Mouse (Mus musculus): ENCODE results near the gene Adgra3.

Adgra3 gene

GRCm38 (mm10) chr5:50031763-50032272, 27.0 kb downstream of the Adgra3 start:
- no peak for DNase-seq (ENCODE audit: low spot score in 2 of 2)

GRCm38 (mm10) chr5:50031288-50031687, 27.5 kb downstream of the Adgra3 start:
- DNase-seq (ENCODE audit: low spot score in 2 of 2), result no peak

- DNase-seq (ENCODE audit: low spot score in 2 of 2), result no peak
Observed at GRCm38 (mm10) chr5:50029662-50030061, 29.1 kb downstream of the Adgra3 start.

DNA sequence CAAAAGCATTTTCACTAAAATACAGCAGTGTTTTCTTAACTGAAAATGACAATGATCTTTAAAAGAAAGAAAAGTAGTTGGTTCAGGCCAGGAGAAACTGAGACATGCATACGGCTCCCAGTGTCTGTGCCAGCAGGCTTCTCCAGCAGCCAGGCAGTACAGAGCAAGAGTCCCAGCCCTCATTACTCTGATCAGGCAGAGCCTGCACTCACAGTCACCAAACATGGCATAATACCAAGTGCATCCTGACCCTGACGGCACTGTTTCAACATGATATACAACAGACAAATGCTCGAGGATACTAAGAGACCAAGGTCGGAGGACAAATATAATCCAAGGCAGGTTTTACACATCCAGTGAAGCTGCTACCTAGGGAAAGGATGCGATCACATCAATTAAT, 31.2 kb downstream of the Adgra3 start:
- no peak for DNase-seq (ENCODE audit: low spot score in 2 of 2)

GRCm38 (mm10) chr5:50027001-50027400, 31.8 kb downstream of the Adgra3 start:
- no peak for DNase-seq (ENCODE audit: low spot score in 2 of 2)

DNA sequence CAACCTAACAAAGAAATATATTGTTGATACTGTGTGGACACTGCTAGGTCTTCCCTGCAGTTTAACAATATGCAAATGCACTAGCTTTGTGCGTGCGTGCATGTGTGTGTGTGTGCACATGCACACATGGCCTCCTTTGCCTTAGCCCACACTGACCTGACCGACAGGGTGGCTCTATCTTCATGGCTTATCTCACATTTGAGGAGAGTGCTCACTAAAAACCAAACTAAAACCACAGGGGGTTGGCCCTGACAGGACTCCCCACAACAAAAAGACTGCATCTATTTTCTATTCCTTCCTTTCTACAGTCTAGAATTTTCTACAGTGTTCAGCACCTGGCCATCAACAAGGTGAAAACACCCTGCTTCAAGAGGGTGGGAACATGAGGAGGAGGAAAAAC, 32.7 kb downstream of the Adgra3 start:
- no peak for DNase-seq (ENCODE audit: low spot score in 2 of 2)

DNA sequence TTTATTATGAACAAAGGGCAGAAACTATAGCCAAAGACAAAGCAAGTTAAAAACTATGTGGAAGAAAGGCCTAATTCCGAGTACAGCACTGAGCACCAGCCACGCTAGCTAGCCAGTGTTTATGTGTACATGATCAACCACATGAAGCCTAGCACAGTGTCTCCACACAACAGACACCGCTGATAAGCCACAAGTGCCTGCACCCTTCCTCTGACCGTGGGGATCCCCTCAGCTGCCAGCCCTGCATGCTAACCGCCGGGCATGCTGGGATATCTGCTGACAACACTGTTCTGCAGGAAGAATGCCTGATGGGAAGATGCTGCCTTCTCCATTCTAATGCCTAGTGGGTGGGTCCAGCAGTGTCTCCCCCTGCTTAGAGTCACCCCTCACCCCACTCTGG, 34.7 kb downstream of the Adgra3 start:
- DNase-seq (ENCODE audit: low spot score in 2 of 2), result no peak

GRCm38 (mm10) chr5:50015987-50016587, 42.7 kb downstream of the Adgra3 start:
- no peak for DNase-seq (ENCODE audit: low spot score in 2 of 2)

DNA sequence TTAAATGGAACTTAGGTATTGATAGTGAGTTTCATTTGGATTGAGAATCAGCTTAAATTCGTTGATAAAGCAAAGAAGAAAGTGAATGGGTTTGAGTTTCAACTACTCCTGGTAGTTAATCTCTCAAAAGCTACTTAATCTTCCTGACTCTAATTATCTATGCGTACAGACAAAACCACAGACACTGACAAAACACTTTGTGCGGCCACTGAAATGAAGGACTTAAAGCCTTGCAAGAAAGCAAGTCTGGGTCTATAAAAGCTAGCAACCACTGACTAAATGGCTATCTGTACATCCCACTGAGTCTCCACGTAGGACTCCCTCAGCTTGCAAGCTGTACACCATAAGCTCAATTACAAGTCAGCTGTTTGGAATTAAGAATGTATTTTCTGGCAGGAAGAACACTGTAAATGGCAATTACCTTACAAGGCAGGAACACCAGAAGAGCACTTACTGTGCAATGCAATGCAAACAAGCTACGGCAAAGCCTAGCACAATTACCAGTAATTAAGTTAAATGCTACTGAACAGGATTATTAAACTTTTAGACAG, 43.6 kb downstream of the Adgra3 start:
- DNase-seq (ENCODE audit: low spot score in 2 of 2), result no peak

GRCm38 (mm10) chr5:50014658-50015057, 44.1 kb downstream of the Adgra3 start:
- no peak for DNase-seq (ENCODE audit: low spot score in 2 of 2)

GRCm38 (mm10) chr5:50013965-50014364, 44.8 kb downstream of the Adgra3 start:
- DNase-seq (ENCODE audit: low spot score in 2 of 2), result no peak

DNA sequence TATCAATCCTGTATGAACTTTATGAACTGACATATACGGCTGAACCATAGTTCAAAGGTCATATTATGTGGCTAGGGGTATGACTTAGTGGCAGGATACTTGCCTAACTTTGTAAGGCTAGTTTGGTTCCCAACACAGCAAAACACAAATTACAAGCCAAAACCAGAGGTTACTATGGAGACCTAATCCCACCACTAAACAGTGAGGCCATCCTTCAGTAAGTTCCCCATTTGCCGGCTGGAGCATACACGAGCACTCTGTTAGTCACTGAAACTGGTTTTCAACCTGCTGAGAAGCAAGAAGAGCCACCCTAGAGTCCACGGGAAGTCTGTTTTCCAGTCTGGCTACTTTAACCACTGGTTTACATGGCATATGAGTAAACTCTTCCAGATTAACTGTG, 50.0 kb downstream of the Adgra3 start:
- no peak for DNase-seq (ENCODE audit: low spot score in 2 of 2)

- DNase-seq (ENCODE audit: low spot score in 2 of 2), result no peak
Observed at GRCm38 (mm10) chr5:50006915-50007658, 51.7 kb downstream of the Adgra3 start.

DNA sequence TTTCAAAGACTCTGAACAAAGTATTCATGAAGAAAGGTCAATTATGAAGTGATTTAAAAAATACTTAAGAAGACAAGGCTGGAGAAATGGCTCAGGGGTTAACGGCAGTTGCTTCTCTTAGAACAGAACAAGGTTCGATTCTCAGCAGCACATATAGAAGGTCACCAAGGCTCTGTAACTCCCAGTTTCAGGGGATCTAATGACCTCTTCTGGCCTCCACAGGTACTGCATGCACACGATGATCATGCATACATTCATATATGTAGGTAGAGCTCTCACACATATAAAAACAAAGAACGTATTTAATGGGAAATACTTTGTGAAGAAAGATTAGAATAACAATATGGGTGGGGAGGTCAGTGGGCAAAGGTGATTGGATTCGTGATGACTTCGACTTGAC, 56.5 kb downstream of the Adgra3 start:
- DNase-seq (ENCODE audit: low spot score in 2 of 2), result no peak

DNA sequence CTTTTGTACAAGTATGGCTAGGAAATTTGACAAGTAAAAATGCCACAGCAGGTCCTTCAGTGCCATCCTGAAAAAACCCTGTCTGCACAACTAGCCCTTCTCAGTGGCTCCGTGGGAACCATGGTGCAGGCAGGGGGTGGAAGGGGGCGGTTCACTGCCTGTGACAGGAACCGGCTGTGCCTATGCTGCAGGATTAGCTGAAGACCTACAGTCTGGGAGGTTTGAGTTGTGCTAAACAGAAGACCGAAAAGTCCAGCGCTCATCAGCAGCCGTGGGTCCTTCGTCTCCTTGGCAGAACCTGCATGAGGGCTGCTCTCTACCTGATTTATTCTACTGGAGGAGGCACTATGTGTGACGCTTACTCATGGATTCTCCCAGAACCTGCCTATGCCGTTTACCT, 59.0 kb downstream of the Adgra3 start:
- no peak for DNase-seq (ENCODE audit: low spot score in 2 of 2)

- DNase-seq (ENCODE audit: low spot score in 2 of 2), result no peak
Observed at GRCm38 (mm10) chr5:49997019-49997418, 61.8 kb downstream of the Adgra3 start.

DNA sequence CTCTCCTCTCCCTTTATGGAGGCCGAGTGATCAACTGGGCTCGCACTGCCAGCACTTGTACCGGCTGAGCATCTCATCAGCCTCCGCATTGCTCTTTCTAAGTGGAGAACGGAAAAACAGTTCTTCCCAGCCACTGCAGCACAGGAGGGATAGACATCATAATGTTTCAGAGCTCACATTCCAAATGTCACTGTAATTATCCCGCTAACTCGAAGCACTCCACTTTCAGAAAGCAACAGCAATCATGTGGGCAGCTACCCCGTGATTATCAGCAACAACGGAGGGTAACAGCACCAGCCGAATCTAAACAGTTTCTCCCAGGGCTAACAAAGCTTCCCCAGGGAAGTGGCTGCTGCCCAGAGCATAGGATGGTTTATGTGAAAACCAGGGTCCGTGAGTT, 62.3 kb downstream of the Adgra3 start:
- DNase-seq (ENCODE audit: low spot score in 2 of 2), result no peak

DNA sequence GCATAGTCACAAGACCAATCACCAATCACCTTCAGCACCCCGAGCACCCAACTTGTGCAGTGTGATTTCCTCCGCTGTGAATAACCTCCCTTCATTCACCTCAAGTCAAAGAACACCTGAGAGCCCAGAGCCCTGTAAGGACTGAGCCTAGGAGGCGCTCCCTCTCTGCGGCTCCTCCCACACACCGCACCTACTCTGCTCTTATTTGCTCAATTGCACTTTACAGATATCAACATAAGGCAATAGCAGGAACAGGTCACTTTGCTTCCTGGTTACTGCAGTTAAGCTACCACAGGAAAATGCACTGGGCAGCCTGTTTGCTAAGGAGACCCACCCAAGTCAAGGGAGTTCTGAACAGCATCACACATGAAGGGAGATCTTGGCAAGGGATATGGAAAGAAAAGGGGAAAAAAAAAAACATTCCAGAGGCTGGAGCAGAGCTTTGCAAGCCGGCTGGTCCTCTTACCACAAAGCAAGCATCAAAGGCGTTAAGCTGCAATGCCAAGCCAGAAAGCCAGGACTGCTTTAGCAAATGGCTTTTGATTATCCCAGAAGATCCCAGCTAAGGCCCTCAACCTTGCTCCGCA, 68.0 kb downstream of the Adgra3 start:
- no peak for DNase-seq (ENCODE audit: low spot score in 2 of 2)

DNA sequence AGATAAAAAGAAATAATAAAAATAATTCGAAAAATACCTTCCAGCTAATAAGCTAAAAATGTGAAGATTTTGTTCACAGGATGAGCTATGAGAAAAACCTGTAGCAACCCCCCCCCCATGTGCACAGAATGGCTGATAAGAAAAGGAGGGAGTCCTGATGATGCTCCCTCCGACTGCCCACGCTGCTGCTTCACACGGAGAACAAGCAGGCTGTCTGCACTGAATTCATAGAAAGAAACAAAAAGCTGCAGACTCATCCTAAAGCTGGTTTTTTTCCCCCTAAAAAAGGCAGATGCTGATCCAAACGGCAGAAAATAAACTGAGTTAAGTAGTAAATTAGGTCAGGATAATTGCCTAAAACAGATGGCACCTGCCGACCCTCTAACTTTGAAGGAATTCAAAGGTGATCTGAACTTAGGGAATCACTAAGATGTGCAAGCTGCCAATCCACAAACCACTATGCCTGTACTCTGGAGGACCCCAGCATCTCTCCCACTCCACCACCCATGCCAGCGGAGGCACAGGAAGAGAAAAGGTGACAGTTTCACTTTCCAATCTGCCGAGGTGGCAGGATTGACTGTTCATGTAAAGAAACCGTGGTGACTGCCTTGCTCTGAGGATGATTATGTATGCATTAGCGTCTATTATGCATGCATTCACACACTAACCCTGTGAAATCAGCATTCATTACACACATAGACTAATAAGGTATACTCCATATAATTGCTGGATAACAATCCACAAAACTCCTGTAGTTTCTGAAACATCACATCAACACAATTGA, 70.6 kb downstream of the Adgra3 start:
- DNase-seq (ENCODE audit: low spot score in 2 of 2), result no peak

DNA sequence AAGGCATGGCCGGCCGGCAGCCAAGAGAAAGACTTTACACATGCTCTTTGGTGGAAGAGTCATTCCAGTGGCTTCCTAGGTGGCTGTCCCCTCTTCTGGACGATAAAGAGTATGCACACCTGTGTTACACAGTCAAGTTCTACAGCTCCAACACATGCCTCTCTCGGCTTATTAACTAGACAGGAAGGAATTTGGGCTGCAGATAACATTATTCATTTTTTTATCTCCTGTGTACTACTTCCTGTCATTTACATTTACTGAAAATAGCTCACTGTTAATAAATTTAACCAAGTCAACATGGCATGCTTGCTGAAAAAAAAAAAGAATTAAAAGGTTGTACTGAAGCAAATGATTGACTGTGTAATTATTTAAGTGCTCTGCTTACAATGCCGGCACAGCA, 78.1 kb downstream of the Adgra3 start:
- DNase-seq (ENCODE audit: low spot score in 2 of 2), result no peak

DNA sequence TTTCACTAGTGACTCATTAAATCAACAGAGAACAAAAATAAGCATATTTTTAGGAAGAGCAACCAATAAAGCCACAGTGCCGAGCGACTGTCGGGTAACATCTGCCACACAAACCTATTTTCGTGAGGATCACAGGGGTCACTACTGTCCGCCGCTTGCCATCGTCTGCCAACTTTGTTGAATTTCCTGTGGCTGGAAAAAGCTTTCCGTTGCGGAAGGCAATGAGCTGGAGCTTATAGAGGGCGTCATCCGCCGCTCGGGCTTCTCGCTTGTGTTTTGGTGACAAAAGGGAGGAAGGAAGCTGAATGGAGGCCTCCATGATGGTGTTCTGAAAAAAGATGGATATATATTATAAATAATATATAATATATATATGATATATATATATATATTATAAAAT, 79.6 kb downstream of the Adgra3 start:
- no peak for DNase-seq (ENCODE audit: low spot score in 2 of 2)

DNA sequence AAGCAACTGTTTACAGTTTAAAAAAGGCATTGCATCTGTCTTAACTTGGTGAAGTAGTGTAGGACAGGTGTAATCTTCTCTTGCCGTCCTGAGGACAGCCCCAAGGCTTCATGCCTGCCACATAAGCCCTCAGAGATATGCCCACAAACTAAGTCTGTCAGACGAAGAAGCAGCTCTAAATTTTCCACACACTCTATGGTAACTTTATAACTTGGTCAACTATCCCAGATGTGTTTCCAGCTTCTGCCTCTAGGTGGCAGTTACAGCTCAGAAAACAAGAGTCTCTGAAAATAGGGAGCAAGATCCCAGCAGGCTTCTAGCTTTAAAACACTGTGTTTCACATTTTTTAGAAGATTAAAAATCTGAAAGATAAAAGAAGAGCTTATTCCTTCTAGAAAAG, 82.8 kb downstream of the Adgra3 start:
- DNase-seq (ENCODE audit: low spot score in 2 of 2), result no peak
